Mouse (Mus musculus) liver, adult 2 months (tissue): Measurements from ENCODE around the gene Cxadr. TPM values are rescaled to one million over a fixed set of nuclear protein-coding genes. Genes with fewer than 3 reads are reported as not detected.
A peak's percentile ranks its signal among the peaks of the same experiment; 100 is the strongest.

Experiments used
- DNase-seq: peaks from one replicate; pipeline ENCODE4 v3.0.0-alpha.2; 2011; ENCODE audit warnings: low read depth, low spot score; ENCODE audit errors: extremely low read depth
- H3K27ac ChIP-seq: fragments of 200-500 bp; replicated peaks from 2 replicates; pipeline ENCODE4 v1.5.1; 2012; ENCODE audit warnings: low read depth, mild to moderate bottlenecking, control low read depth, inconsistent platforms, low read length; ENCODE audit not compliant: insufficient read depth
- H3K27me3 ChIP-seq: fragments of 200-500 bp; 2 replicates; pipeline ENCODE4 v1.6.1; 2012; ENCODE audit warnings: mild to moderate bottlenecking, moderate library complexity, low read length, inconsistent platforms; ENCODE audit not compliant: control insufficient read depth, insufficient read depth
- H3K36me3 ChIP-seq: fragments of 200-500 bp; 2 replicates; pipeline ENCODE4 v1.6.1; 2012; ENCODE audit warnings: low read length, inconsistent platforms; ENCODE audit not compliant: control insufficient read depth, insufficient read depth
- H3K4me1 ChIP-seq: fragments of 200-500 bp; 2 replicates; pipeline ENCODE4 v1.6.1; 2011; ENCODE audit warnings: low read length; ENCODE audit not compliant: control insufficient read depth, insufficient read depth
- H3K4me3 ChIP-seq: fragments of 200-500 bp; 2 replicates; pipeline ENCODE4 v1.5.1; 2011; ENCODE audit warnings: low read depth, mild to moderate bottlenecking, control low read depth, low read length, moderate library complexity; ENCODE audit not compliant: insufficient read depth
- H3K79me2 ChIP-seq: fragments of 200-500 bp; 2 replicates; pipeline ENCODE4 v1.6.1; 2012; ENCODE audit warnings: inconsistent platforms, mild to moderate bottlenecking, low read length, moderate library complexity; ENCODE audit not compliant: control insufficient read depth, insufficient read depth
- H3K9ac ChIP-seq: fragments of 200-500 bp; 2 replicates; pipeline ENCODE4 v1.6.1; 2012; ENCODE audit warnings: low read depth, mild to moderate bottlenecking, control low read depth, inconsistent platforms, low read length
- CTCF ChIP-seq: fragments of 200-500 bp; IDR thresholded peaks from 2 replicates; pipeline ENCODE4 v1.5.1; 2011; ENCODE audit warnings: low read depth, low read length, control low read depth
- POLR2A ChIP-seq: fragments of 200-500 bp; IDR thresholded peaks from 2 replicates; pipeline ENCODE4 v1.6.1; 2011; ENCODE audit warnings: low read length, control low read depth; ENCODE audit not compliant: insufficient read depth; ENCODE audit errors: extremely low read depth
- WGBS: fragments of 180-500 bp; shearing (Covaris S2); methylation state at CpG from one replicate; pipeline ENCODE4 v1.1.7; 2018; 5-methylcytosine and 5-hydroxymethylcytosine counted together
- polyA plus RNA-seq: library from polyadenylated mRNA; depleted of rRNA; stranded (reverse); fragments of >200 nt; gene quantifications from 2 replicates; pipeline ENCODE4 v1.2.3, GENCODE M21; 2012
- total RNA-seq: library from RNA; depleted of rRNA; stranded (reverse); fragments of >200 nt; gene quantifications from 2 replicates; pipeline ENCODE4 v1.2.3, GENCODE M21; 2014

Gene Cxadr
- total and polyA plus RNA-seq, 2 experiments, result 26.4 to 50.9 TPM

DNA sequence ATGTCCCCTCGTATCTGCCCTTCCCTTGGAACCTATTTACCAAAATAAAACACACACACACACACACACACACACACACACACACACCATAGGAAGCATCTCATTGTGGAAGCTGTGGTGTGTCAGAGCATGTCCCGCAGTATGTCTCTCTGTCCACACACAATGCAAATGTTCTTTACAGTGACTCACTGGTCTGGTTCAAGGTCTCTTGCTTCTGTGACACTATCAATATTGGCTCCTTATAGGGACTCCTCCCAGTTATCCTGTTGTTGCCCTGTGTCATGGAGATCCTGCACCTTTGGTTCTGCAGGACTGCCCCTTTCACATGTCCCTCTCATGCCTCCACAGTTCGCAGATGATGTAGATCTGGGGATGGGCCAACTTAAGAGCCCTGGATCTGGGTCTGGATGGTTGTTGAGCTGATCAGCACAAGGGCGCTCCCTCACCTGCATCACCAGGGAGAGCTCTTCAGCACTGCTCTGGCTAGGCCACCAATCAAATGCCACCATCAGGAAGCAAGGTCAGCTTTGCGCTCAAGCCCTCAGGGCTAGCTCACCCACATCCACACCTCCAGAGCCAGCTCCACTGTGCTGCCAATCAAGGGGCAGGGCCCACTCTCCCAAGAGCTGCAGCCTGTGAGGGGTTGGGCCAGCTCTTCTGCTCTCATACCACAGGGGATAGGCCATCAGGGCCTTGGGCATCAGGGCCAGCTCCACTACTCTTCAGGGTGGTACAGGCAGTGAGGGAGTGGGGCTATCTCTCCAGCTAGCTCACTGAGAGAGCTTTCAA, 21.0 kb upstream of the Cxadr start:
- H3K79me2 ChIP-seq, result no peaks in the 10 kb centered on the region
- DNase-seq, result no peak
- TF ChIP-seq CTCF (no peak), POLR2A (no peak)
- no peak overlapping the region for H3K9ac ChIP-seq
- no peaks in the 10 kb centered on the region for H3K4me1 ChIP-seq
- no peak overlapping the region for H3K27ac ChIP-seq
- no peak overlapping the region for H3K4me3 ChIP-seq
- 89% methylated on average over 5 of the region's 5 CpGs for WGBS
- no peaks in the 10 kb centered on the region for H3K27me3 ChIP-seq
- H3K36me3 ChIP-seq, result no peaks in the 10 kb centered on the region

DNA sequence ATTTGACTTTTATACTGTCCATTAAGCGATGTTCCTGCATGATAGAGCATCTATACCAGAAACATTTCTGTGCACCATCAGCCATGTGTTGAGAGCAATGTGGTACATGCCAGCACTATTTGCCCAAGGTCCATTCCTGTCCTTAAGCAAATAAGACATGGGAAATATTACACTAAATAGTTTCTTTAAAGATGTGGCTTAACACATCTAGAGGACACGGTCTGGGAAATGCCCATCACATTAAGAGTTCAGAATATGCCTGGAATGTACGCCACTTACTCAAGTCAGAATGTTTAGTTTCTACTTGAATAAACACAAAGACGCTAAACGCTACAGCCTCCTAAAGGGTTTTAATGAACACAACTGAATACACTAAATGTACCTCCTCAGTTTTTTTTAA, 18.1 kb upstream of the Cxadr start:
- no peak for TF ChIP-seq POLR2A
- TF ChIP-seq CTCF, result no peak
- H3K27ac ChIP-seq, result no peak overlapping the region
- no peaks in the 10 kb centered on the region for H3K79me2 ChIP-seq
- H3K27me3 ChIP-seq, result no peaks in the 10 kb centered on the region
- H3K4me1 ChIP-seq, result no peaks in the 10 kb centered on the region
- no peak for DNase-seq
- 75% methylated on average over 5 of the region's 5 CpGs for WGBS
- no peaks in the 10 kb centered on the region for H3K36me3 ChIP-seq
- H3K4me3 ChIP-seq, result no peak overlapping the region
- no peak overlapping the region for H3K9ac ChIP-seq

DNA sequence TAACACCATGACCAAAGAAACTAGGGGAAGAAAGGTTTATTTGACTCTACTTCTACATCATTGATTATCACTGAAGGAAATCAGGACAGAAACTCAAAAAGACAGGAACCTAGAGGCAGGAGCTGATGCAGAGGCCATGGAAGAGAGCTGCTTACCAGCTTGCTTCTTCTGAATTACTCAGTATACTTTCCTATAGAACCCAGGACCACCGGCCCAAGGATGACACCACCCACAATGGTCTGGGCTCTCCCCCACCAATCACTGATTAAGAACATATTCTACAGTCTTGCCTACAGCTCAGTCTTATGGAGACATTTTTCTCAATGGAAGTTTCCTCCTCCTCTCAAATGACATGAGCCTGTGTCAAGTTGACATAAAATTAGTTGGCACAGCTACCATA, 7.2 kb upstream of the Cxadr start:
- H3K79me2 ChIP-seq, result no peaks in the 10 kb centered on the region
- no peaks in the 10 kb centered on the region for H3K36me3 ChIP-seq
- H3K9ac ChIP-seq, result no peak overlapping the region
- no peaks in the 10 kb centered on the region for H3K27me3 ChIP-seq
- peaks cover 2% of the 10 kb centered on the region; the same call in 1 of the 2 replicates for H3K4me1 ChIP-seq
- no peak overlapping the region for H3K27ac ChIP-seq
- DNase-seq, result no peak
- no peak overlapping the region for H3K4me3 ChIP-seq
- TF ChIP-seq CTCF (no peak), POLR2A (no peak)
- WGBS, result 81% methylated on average over 1 of the region's 1 CpGs

DNA sequence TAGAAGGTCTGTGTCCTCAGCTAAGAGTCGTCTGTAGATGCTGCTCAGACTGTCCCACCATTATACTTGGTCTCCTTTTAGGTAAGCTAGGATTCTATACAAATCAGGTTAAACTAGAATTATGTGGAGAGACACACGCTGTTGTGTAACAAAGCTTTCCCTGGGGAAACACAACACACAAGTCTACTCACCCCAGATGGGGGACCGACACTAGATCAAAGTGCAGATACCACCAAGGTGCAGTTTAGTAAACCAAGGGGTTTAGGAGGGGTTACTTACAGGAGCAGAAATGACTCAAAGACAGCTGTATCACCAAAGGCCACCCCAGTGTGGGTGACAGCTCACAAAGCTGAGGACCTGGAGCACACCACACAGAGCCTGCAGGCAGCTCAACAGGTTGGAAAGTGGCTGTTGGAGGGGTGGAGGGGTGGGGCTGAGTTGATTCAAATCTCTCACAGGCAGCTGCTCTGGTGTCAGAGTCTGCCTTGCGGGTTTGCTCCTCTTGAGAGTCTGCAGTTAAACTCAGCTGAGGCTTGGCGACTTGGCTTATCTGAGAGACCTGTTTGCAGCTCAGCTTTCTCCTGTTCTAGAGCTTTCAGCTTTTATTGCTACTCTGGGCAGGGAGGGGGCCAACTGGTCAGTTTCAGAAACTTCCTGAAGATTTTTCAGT, 6.5 kb upstream of the Cxadr start:
- no peak overlapping the region for H3K4me3 ChIP-seq
- WGBS, result 80% methylated on average over 5 of the region's 5 CpGs
- H3K27ac ChIP-seq, result no peak overlapping the region

DNA sequence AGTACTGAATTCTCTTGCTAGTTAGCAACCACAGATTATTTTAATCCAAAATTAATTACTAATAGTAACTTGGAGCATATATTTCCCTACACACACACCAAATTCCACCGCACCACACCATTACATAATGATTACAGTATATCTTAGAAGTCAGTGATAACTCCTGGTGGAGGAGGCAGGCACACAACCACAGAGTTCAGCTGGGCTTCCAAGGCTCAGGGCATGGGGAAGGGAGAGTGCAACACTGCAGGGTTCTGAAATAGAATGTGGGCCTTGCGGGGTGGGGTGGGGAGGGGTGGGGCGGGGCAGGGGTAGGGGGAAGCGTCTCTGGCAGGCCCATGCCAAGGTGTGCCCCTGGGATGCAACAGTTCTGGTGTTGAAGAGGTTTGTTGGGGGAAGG, 5.7 kb upstream of the Cxadr start:
- H3K4me3 ChIP-seq, result no peak overlapping the region

More for the DNA sequence above, 6.5 kb upstream of the Cxadr start:
- DNase-seq, result no peak
- no peak for TF ChIP-seq POLR2A
- TF ChIP-seq CTCF, result no peak
- no peaks in the 10 kb centered on the region for H3K27me3 ChIP-seq
- no peaks in the 10 kb centered on the region for H3K36me3 ChIP-seq
- H3K9ac ChIP-seq, result no peak overlapping the region
- no peaks in the 10 kb centered on the region for H3K79me2 ChIP-seq
- peaks cover 2% of the 10 kb centered on the region; the same call in 1 of the 2 replicates for H3K4me1 ChIP-seq

GRCm38 (mm10) chr16:78296114-78296513, 5.2 kb upstream of the Cxadr start:
- no peaks in the 10 kb centered on the region for H3K36me3 ChIP-seq
- peak; percentile 90 for DNase-seq
- no peaks in the 10 kb centered on the region for H3K27me3 ChIP-seq
- WGBS, result 29% methylated on average over 9 of the region's 9 CpGs
- H3K27ac ChIP-seq, result peak overlapping the region; percentile 38
- no peak overlapping the region for H3K4me3 ChIP-seq
- H3K4me1 ChIP-seq, result peaks cover 2% of the 10 kb centered on the region; the same call in 1 of the 2 replicates
- H3K79me2 ChIP-seq, result no peaks in the 10 kb centered on the region
- TF ChIP-seq POLR2A (no peak), CTCF (no peak)
- no peak overlapping the region for H3K9ac ChIP-seq

More for the DNA sequence above, 5.7 kb upstream of the Cxadr start:
- Histone ChIP-seq H3K79me2 (no peaks in the 10 kb centered on the region), H3K36me3 (no peaks in the 10 kb centered on the region), H3K9ac (no peak overlapping the region), H3K27ac (peak overlapping the region; percentile 20; the same call in 1 of the 2 replicates), H3K4me1 (peaks cover 2% of the 10 kb centered on the region; the same call in 1 of the 2 replicates), H3K27me3 (no peaks in the 10 kb centered on the region)
- 78% methylated on average over 4 of the region's 4 CpGs for WGBS
- TF ChIP-seq CTCF (no peak), POLR2A (no peak)
- no peak for DNase-seq
